Mouse (Mus musculus) heart, embryonic 11.5 days (tissue): ENCODE data around the gene Atp2b1. TPM values are rescaled to one million over a fixed set of nuclear protein-coding genes. Genes with fewer than 3 reads are reported as not detected.

ENCODE experiments used
- ATAC-seq: fragments of 200-750 bp; cut with Nextera tagmentation; replicated peaks from 2 replicates; pipeline ENCODE4 v1.8.0; 2017; ENCODE audit warnings: moderate library complexity; ENCODE audit not compliant: insufficient number of reproducible peaks, low FRiP score, low TSS enrichment
- H3K27ac ChIP-seq: fragments of 300-500 bp; sonication (generic); 2 replicates; pipeline ENCODE4 v1.5.1; 2014; ENCODE audit warnings: mild to moderate bottlenecking, low read depth, low read length
- H3K27me3 ChIP-seq: fragments of 300-500 bp; sonication (generic); 2 replicates; pipeline ENCODE4 v1.6.1; 2014; ENCODE audit warnings: mild to moderate bottlenecking, low read length, mixed read lengths; ENCODE audit not compliant: control insufficient read depth, insufficient read depth
- H3K36me3 ChIP-seq: fragments of 300-500 bp; sonication (generic); 2 replicates; pipeline ENCODE4 v1.6.1; 2014; ENCODE audit warnings: mild to moderate bottlenecking, low read length, moderate library complexity, mixed read lengths; ENCODE audit not compliant: control insufficient read depth, insufficient read depth
- H3K4me1 ChIP-seq: fragments of 300-500 bp; sonication (generic); 2 replicates; pipeline ENCODE4 v1.6.1; 2014; ENCODE audit warnings: low read length; ENCODE audit not compliant: control insufficient read depth, insufficient read depth
- H3K4me2 ChIP-seq: fragments of 300-500 bp; sonication (generic); 2 replicates; pipeline ENCODE4 v1.6.1; 2014; ENCODE audit warnings: mild to moderate bottlenecking, moderate library complexity
- H3K4me3 ChIP-seq: fragments of 300-500 bp; sonication (generic); 2 replicates; pipeline ENCODE4 v1.5.1; 2014; ENCODE audit warnings: low read depth, low read length
- H3K9ac ChIP-seq: fragments of 300-500 bp; sonication (generic); 2 replicates; pipeline ENCODE4 v1.6.1; 2014; ENCODE audit warnings: mild to moderate bottlenecking, low read depth, low read length, moderate library complexity
- H3K9me3 ChIP-seq: fragments of 300-500 bp; sonication (generic); replicated peaks from 2 replicates; pipeline ENCODE4 v1.6.1; 2016; ENCODE audit warnings: low read length; ENCODE audit not compliant: control insufficient read depth
- WGBS: fragments of 180-500 bp; shearing (Covaris S2); extraction: QIAGEN DNeasy Blood & Tissue Kit; methylation state at CpG from one replicate; pipeline ENCODE4 v1.1.7; 2014; ENCODE audit not compliant: insufficient replicate concordance; 5-methylcytosine and 5-hydroxymethylcytosine counted together
- polyA plus RNA-seq: library from polyadenylated mRNA; unstranded; fragments of >200 nt; fragmentation: Nextera tagmentation; extraction: Ambion mirVana; gene quantifications from 2 replicates; pipeline ENCODE4 v1.2.1, GENCODE M21; 2014

Gene Atp2b1
- polyA plus RNA-seq, 1 experiment from 2014 or later: 104 TPM

DNA sequence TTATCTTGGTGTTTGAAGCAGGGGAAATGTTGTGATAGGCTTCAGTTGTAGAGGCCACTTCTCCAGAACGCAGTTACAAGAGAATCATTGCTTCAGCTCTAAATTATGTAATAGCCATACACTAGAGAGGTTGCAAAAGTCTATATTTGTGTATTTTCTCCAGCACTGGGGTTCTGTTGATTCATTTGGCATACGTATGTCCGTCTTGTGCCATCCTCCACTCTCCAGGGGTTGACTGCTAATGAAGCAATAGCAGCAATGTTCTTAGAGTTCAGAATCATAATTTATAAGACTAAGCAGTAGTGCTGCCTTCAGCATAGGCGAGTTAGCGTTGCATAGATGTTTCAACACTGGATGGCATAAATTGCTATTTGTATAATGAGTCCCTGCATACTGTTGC is 33.9 kb downstream of the Atp2b1 start:
- H3K4me1 ChIP-seq: peaks cover 15% of the 10 kb centered on the region; the same call in 1 of the 2 replicates
- no peak overlapping the region for H3K27ac ChIP-seq
- no peak for ATAC-seq
- H3K9me3 ChIP-seq: no peaks in the 10 kb centered on the region
- no peak overlapping the region for H3K9ac ChIP-seq
- no peak overlapping the region for H3K4me2 ChIP-seq
- H3K4me3 ChIP-seq: no peak overlapping the region
- H3K27me3 ChIP-seq: no peaks in the 10 kb centered on the region
- WGBS: 87% methylated on average over 5 of the region's 5 CpGs
- no peaks in the 10 kb centered on the region for H3K36me3 ChIP-seq

GRCm38 (mm10) chr10:98949750-98950149 is 35.5 kb downstream of the Atp2b1 start:
- Histone ChIP-seq H3K36me3 (no peaks in the 10 kb centered on the region), H3K4me3 (no peak overlapping the region), H3K4me2 (no peak overlapping the region), H3K27me3 (no peaks in the 10 kb centered on the region), H3K4me1 (peaks cover 15% of the 10 kb centered on the region; the same call in 1 of the 2 replicates), H3K9ac (no peak overlapping the region), H3K27ac (no peak overlapping the region), H3K9me3 (no peaks in the 10 kb centered on the region)
- 71% methylated on average over 1 of the region's 1 CpGs for whole genome bisulfite sequencing
- ATAC-seq: no peak

GRCm38 (mm10) chr10:98951286-98952270 is 37.4 kb downstream of the Atp2b1 start:
- Histone ChIP-seq H3K27ac (no peak overlapping the region), H3K9me3 (no peaks in the 10 kb centered on the region), H3K4me1 (peaks cover 18% of the 10 kb centered on the region; the same call in 1 of the 2 replicates), H3K9ac (no peak overlapping the region), H3K36me3 (no peaks in the 10 kb centered on the region), H3K27me3 (no peaks in the 10 kb centered on the region), H3K4me2 (no peak overlapping the region; the same call in 1 of the 2 replicates), H3K4me3 (no peak overlapping the region)
- ATAC-seq: no peak; the same call in 1 of the 2 replicates
- 69% methylated on average over 17 of the region's 17 CpGs for WGBS

- no peaks in the 10 kb centered on the region for H3K36me3 ChIP-seq
- no peak overlapping the region for H3K9ac ChIP-seq
- no peak overlapping the region for H3K4me3 ChIP-seq
- H3K9me3 ChIP-seq: no peaks in the 10 kb centered on the region
- no peak overlapping the region for H3K27ac ChIP-seq
- ATAC-seq: no peak
- no peak overlapping the region for H3K4me2 ChIP-seq
- peaks cover 18% of the 10 kb centered on the region; the same call in 1 of the 2 replicates for H3K4me1 ChIP-seq
- 88% methylated on average over 12 of the region's 12 CpGs for WGBS
- H3K27me3 ChIP-seq: no peaks in the 10 kb centered on the region
Measured at GRCm38 (mm10) chr10:98954230-98954993, 40.2 kb downstream of the Atp2b1 start.

GRCm38 (mm10) chr10:98956124-98956523 is 41.9 kb downstream of the Atp2b1 start:
- H3K36me3 ChIP-seq: no peaks in the 10 kb centered on the region
- H3K9ac ChIP-seq: no peak overlapping the region
- 93% methylated on average over 3 of the region's 3 CpGs for WGBS
- ATAC-seq: no peak
- no peaks in the 10 kb centered on the region for H3K27me3 ChIP-seq
- peaks cover 15% of the 10 kb centered on the region; the same call in 1 of the 2 replicates for H3K4me1 ChIP-seq
- H3K4me3 ChIP-seq: no peak overlapping the region
- no peak overlapping the region for H3K27ac ChIP-seq
- no peak overlapping the region for H3K4me2 ChIP-seq
- H3K9me3 ChIP-seq: no peaks in the 10 kb centered on the region

DNA sequence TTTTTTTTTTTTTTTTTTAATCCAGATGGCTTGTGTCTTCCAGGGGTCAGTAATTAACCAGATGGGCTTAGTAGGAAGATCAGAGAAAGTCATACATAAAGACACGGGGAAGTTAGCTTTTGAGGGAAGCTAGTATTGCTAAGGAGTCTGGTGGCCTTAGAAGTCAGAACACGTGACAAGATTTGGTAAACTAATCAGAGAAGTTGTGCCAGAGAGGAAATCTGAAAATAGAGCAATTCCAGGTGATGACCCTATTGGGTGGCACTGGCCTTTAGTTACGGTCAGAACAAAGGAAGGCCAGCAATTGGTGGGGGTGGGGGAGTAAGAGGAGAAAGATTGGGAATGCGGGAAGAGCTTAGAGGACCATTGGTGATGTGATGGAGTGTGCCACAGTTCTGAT is 44.5 kb downstream of the Atp2b1 start:
- Histone ChIP-seq H3K4me2 (no peak overlapping the region), H3K27ac (no peak overlapping the region), H3K4me1 (0 out of 2 replicates have a peak, but pooled peaks cover 13% of the 10 kb centered on the region), H3K9me3 (no peaks in the 10 kb centered on the region), H3K9ac (no peak overlapping the region), H3K36me3 (no peaks in the 10 kb centered on the region), H3K4me3 (no peak overlapping the region), H3K27me3 (no peaks in the 10 kb centered on the region)
- WGBS: 68% methylated on average over 4 of the region's 4 CpGs
- ATAC-seq: no peak

- H3K27ac ChIP-seq: no peak overlapping the region
- no peaks in the 10 kb centered on the region for H3K9me3 ChIP-seq
- no peaks in the 10 kb centered on the region for H3K27me3 ChIP-seq
- H3K4me3 ChIP-seq: no peak overlapping the region
- no peak for ATAC-seq
- no peaks in the 10 kb centered on the region for H3K36me3 ChIP-seq
- H3K4me2 ChIP-seq: no peak overlapping the region
- H3K9ac ChIP-seq: no peak overlapping the region
- WGBS: 57% methylated on average over 6 of the region's 6 CpGs
- 0 out of 2 replicates have a peak, but pooled peaks cover 13% of the 10 kb centered on the region for H3K4me1 ChIP-seq
Measured at GRCm38 (mm10) chr10:98959385-98959784, 45.2 kb downstream of the Atp2b1 start.

GRCm38 (mm10) chr10:98960911-98961310 is 46.7 kb downstream of the Atp2b1 start:
- 45% methylated on average over 5 of the region's 5 CpGs for WGBS
- no peak overlapping the region for H3K4me3 ChIP-seq
- no peak overlapping the region for H3K9ac ChIP-seq

More at GRCm38 (mm10) chr10:98960911-98961310, 46.7 kb downstream of the Atp2b1 start:
- H3K27me3 ChIP-seq: no peaks in the 10 kb centered on the region
- H3K4me1 ChIP-seq: 0 out of 2 replicates have a peak, but pooled peaks cover 13% of the 10 kb centered on the region
- ATAC-seq: no peak
- H3K4me2 ChIP-seq: no peak overlapping the region
- no peak overlapping the region for H3K27ac ChIP-seq
- H3K9me3 ChIP-seq: no peaks in the 10 kb centered on the region
- no peaks in the 10 kb centered on the region for H3K36me3 ChIP-seq
